Mouse (Mus musculus) cerebellum, adult (tissue): ENCODE measurements at regions not wholly inside any gene's neighbourhood (a gene's known extent, or its start where the extent isn't known, plus 50 kb on each side); places are given as distances from the start of the nearest gene placed in this dataset.

ENCODE experiments used
- ATAC-seq: cut with Nextera tagmentation; 2 replicates; pipeline ENCODE4 v1.9.2; 2017; ENCODE audit warnings: mild to moderate bottlenecking, moderate library complexity, mixed read lengths; ENCODE audit not compliant: insufficient number of reproducible peaks, low FRiP score, low TSS enrichment

- no peak for ATAC-seq
Measured at GRCm38 (mm10) chr6:93066553-93067376, 123.5 kb upstream of the Adamts9 start.

GRCm38 (mm10) chr6:93065917-93066552, 122.7 kb upstream of the Adamts9 start:
- ATAC-seq: no peak

GRCm38 (mm10) chr6:93065366-93065765, 122.1 kb upstream of the Adamts9 start:
- no peak for ATAC-seq

- no peak for ATAC-seq
Measured at GRCm38 (mm10) chr6:93064366-93064765, 121.1 kb upstream of the Adamts9 start.

- ATAC-seq: no peak
Measured at GRCm38 (mm10) chr6:93061741-93062140, 118.4 kb upstream of the Adamts9 start.

- ATAC-seq: no peak
Measured at GRCm38 (mm10) chr6:93045524-93045923, 102.2 kb upstream of the Adamts9 start.

- no peak for ATAC-seq
Measured at GRCm38 (mm10) chr6:93041041-93041440, 97.7 kb upstream of the Adamts9 start.

- no peak for ATAC-seq
Measured at GRCm38 (mm10) chr6:93031812-93032330, 88.6 kb upstream of the Adamts9 start.

GRCm38 (mm10) chr6:93026068-93027022, 83.1 kb upstream of the Adamts9 start:
- no peak for ATAC-seq

- peak; percentile 13; the same call in 1 of the 2 replicates for ATAC-seq
Measured at GRCm38 (mm10) chr6:93014534-93014933, 71.2 kb upstream of the Adamts9 start.

- no peak for ATAC-seq
Measured at GRCm38 (mm10) chr6:93011906-93012305, 68.6 kb upstream of the Adamts9 start.

GRCm38 (mm10) chr6:93004587-93005240, 61.4 kb upstream of the Adamts9 start:
- ATAC-seq: no peak

- ATAC-seq: no peak
Measured at GRCm38 (mm10) chr6:93003812-93004211, 60.5 kb upstream of the Adamts9 start.

GRCm38 (mm10) chr6:92993647-92994046, 50.4 kb upstream of the Adamts9 start:
- no peak for ATAC-seq
